Mouse (Mus musculus): ENCODE measurements around the gene Trpv5.

DNA sequence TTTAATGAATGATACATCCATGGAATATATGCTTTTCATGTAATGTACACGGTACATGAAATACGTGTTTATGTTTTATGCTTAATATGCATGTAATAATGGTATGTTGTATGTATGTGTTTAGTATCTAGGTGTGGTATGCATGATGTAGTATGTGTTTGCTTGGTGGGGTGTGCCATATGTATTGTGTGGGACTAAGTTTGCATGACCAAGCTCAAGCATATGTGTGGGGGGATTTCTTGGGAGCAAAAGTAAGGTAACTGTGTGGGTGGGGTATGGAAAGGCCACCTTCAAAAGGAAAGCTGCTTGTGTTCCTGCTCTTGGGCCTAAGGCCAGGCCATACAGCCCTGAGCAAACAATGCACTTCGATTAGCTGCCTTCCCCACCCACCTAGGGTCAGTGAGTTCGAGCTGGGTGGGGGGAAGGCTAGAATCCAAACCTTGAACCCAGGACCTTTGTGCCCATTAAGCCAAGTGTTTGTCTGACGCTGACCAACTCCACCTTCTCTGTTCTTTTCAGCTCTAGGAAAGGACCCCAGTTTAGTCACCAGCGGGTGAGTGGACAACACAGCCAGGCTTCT, 42.6 kb downstream of the Trpv5 start:
- no peak for TF ChIP-seq CTCF (IDR thresholded peaks at IDR 0.05; ENCODE audit: insufficient read depth, low read depth, low read length)
- no peak for TF ChIP-seq POLR2A (IDR thresholded peaks at IDR 0.05; ENCODE audit: insufficient read depth, low read depth, low read length)

Measured in olfactory bulb, adult 2 months (tissue).